Mouse (Mus musculus) C2C12 (cell line): ENCODE data around the gene Aff3. TPM values are rescaled to one million over a fixed set of nuclear protein-coding genes. Genes with fewer than 3 reads are reported as not detected.

ENCODE experiments used
- H3K27me3 ChIP-seq: one replicate; pipeline ENCODE4 v1.6.1; 2011; ENCODE audit not compliant: control insufficient read depth, insufficient read depth, insufficient read length
- H3K36me3 ChIP-seq: one replicate; pipeline ENCODE4 v1.6.1; 2011; ENCODE audit not compliant: control insufficient read depth, insufficient read depth
- H3K4me3 ChIP-seq: one replicate; pipeline ENCODE4 v1.5.1; 2011; ENCODE audit warnings: mild to moderate bottlenecking, control low read depth; ENCODE audit not compliant: poor library complexity, insufficient read depth, severe bottlenecking
- H3K79me2 ChIP-seq: one replicate; pipeline ENCODE4 v1.6.1; 2011; ENCODE audit not compliant: control insufficient read depth, insufficient read depth
- H3K79me3 ChIP-seq: one replicate; pipeline ENCODE4 v1.6.1; 2011; ENCODE audit warnings: low read depth, control low read depth
- H3ac ChIP-seq: one replicate; pipeline ENCODE3; 2011; ENCODE audit warnings: low read depth; ENCODE audit not compliant: control insufficient read depth, insufficient read length
- CEBPB ChIP-seq: IDR thresholded peaks from one replicate; pipeline ENCODE4 v1.6.1; 2011; ENCODE audit warnings: low read depth, mild to moderate bottlenecking, control low read depth, moderate library complexity
- CTCF ChIP-seq: IDR thresholded peaks from one replicate; pipeline ENCODE4 v1.5.1; 2011; ENCODE audit not compliant: control insufficient read depth, insufficient read depth, insufficient read length
- FOSL1 ChIP-seq: IDR thresholded peaks from one replicate; pipeline ENCODE4 v1.8.0; 2011; ENCODE audit warnings: mild to moderate bottlenecking, low read length; ENCODE audit not compliant: poor library complexity, insufficient read depth, severe bottlenecking
- MAX ChIP-seq: IDR thresholded peaks from one replicate; pipeline ENCODE4 v1.6.1; 2011; ENCODE audit warnings: mild to moderate bottlenecking, control low read depth
- MYOD1 ChIP-seq: IDR thresholded peaks from one replicate; pipeline ENCODE4 v1.6.1; 2011; ENCODE audit warnings: low read depth; ENCODE audit not compliant: control insufficient read depth, insufficient read length
- MYOG ChIP-seq: IDR thresholded peaks from one replicate; pipeline ENCODE4 v1.6.1; 2011; ENCODE audit not compliant: control insufficient read depth, insufficient read length; ENCODE audit errors: extremely low read depth
- USF1 ChIP-seq: IDR thresholded peaks from one replicate; pipeline ENCODE4 v1.6.1; 2011; ENCODE audit warnings: low read depth, mild to moderate bottlenecking, control low read depth, moderate library complexity
- polyA plus RNA-seq: library from polyadenylated mRNA; unstranded; fragments of >200 nt; fragmentation: generic; extraction: Trizol; gene quantifications from one replicate; pipeline ENCODE4 v1.2.1, GENCODE M21; 2012; ENCODE audit warnings: missing spikeins

Aff3 gene
- polyA plus RNA-seq, 1 experiment, result not detected

DNA sequence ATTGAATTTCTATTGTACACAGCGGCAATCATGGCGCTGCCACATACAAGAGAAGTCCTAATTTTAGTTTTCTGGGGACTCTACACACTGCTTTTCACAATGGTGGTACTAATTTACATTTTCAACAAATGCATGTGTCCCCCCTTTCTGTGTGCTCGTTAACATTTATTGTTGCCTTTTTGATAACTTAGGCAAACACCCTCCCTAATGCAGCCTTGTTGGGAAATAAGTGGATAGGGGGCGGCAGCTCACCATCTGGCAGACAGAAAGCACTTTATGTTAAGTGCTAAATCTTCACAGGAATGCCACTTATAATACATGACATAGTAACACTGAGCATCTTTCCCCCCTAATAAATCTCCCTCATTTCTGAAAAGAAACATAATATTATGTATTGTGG, 282.1 kb downstream of the Aff3 start:
- H3ac ChIP-seq, result no peak overlapping the region
- H3K36me3 ChIP-seq, result no peaks in the 10 kb centered on the region
- no peaks in the 10 kb centered on the region for H3K79me3 ChIP-seq
- H3K4me3 ChIP-seq, result no peak overlapping the region
- no peak for TF ChIP-seq CEBPB
- TF ChIP-seq MYOD1, result no peak
- TF ChIP-seq CTCF, result no peak
- H3K79me2 ChIP-seq, result no peaks in the 10 kb centered on the region
- H3K27me3 ChIP-seq, result peaks cover 6% of the 10 kb centered on the region

DNA sequence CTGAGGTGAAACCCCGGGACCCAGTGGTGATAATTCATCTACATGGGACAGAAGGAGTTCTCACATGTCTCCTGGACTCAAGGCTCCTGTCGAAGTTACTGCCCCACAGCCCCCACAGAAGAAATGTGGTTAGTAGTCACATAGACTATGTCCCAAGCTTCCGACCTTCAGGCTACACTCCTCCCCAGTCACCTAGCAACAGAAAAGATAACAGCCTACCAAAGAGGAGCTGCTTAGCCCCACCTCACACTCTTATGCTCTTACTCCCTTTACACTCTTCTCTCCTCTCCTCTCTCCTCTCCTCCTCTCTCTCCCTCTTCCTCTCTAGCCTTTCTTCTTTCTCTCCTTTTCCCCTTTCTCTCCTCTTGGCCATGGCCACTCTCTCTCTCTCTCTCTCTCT, 286.8 kb downstream of the Aff3 start:
- H3ac ChIP-seq, result no peak overlapping the region

DNA sequence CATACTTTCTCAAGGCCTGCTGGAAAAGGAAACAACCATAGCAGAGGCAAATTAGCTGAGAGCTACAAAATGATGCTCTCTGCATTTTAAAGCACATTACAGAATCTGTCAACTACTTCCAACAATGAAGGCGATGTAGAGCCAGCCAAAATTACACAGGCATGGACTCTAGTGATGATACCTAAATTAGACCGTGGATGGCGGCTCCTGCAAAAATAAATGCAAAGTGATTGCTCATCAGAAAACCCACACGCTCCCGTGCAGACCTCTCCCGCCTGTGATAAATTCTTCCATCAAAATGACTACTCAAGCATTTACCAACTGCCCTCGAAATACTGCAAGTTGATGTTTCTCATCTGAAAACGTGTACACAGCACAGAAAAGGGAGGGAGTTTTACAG, 295.6 kb downstream of the Aff3 start:
- H3ac ChIP-seq, result no peak overlapping the region
- peaks cover 4% of the 10 kb centered on the region for H3K27me3 ChIP-seq
- H3K79me2 ChIP-seq, result no peaks in the 10 kb centered on the region
- no peaks in the 10 kb centered on the region for H3K36me3 ChIP-seq
- no peaks in the 10 kb centered on the region for H3K79me3 ChIP-seq
- no peak overlapping the region for H3K4me3 ChIP-seq
- TF ChIP-seq FOSL1, result no peak
- TF ChIP-seq USF1, result no peak
- TF ChIP-seq MAX, result no peak
- TF ChIP-seq MYOD1, result no peak
- no peak for TF ChIP-seq CEBPB
- no peak for TF ChIP-seq CTCF
- no peak for TF ChIP-seq MYOG

More for the DNA sequence above, 286.8 kb downstream of the Aff3 start:
- TF ChIP-seq FOSL1 (no peak), MYOD1 (no peak), MYOG (no peak), CTCF (no peak), MAX (no peak), CEBPB (no peak), USF1 (no peak)
- H3K27me3 ChIP-seq, result peaks cover 4% of the 10 kb centered on the region
- H3K4me3 ChIP-seq, result no peak overlapping the region
- H3K79me2 ChIP-seq, result no peaks in the 10 kb centered on the region
- no peaks in the 10 kb centered on the region for H3K79me3 ChIP-seq
- no peaks in the 10 kb centered on the region for H3K36me3 ChIP-seq

DNA sequence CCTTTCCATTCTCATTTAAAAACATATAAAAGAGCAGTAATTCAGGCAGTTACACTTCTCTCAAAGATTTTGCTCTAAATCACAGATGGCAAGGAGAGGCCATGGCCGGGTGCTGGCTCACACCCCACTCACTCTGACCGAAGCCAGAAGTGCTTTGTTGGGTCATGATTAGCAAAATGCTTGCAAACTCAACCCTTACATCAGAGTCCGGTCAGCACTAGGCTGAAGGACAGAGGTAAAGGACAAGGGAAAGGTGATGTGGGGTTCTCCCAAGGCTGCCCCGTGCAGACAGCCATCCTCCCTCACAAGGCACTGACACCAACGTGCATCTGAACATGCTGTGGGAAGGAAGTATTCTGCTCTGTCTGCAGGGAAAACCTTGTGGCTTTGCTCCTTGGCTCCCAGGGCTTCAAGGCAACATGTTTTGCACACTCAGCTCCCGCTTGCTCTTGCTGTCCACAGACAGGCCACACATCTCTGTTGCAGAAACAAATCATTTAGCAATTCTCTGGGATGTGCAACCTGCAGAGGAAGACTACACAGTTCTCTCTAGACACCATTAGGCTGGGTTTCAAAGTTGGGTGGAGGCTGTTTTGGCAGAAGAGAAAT, 296.6 kb downstream of the Aff3 start:
- no peaks in the 10 kb centered on the region for H3K79me3 ChIP-seq
- H3K4me3 ChIP-seq, result no peak overlapping the region
- H3ac ChIP-seq, result no peak overlapping the region
- no peak for TF ChIP-seq CEBPB
- no peak for TF ChIP-seq USF1
- TF ChIP-seq MYOG, result no peak
- TF ChIP-seq CTCF, result no peak
- no peak for TF ChIP-seq FOSL1
- no peak for TF ChIP-seq MAX
- no peaks in the 10 kb centered on the region for H3K27me3 ChIP-seq
- H3K79me2 ChIP-seq, result no peaks in the 10 kb centered on the region
- H3K36me3 ChIP-seq, result no peaks in the 10 kb centered on the region

- Histone ChIP-seq H3K4me3 (no peak overlapping the region), H3K79me2 (no peaks in the 10 kb centered on the region), H3K79me3 (no peaks in the 10 kb centered on the region), H3K36me3 (no peaks in the 10 kb centered on the region), H3ac (no peak overlapping the region), H3K27me3 (no peaks in the 10 kb centered on the region)
- TF ChIP-seq MYOG (no peak), USF1 (no peak), MAX (no peak), FOSL1 (no peak), CTCF (no peak), MYOD1 (no peak), CEBPB (no peak)
Observed at GRCm38 (mm10) chr1:38367404-38368080, 297.2 kb downstream of the Aff3 start.

- Histone ChIP-seq H3ac (no peak overlapping the region), H3K79me2 (no peaks in the 10 kb centered on the region), H3K27me3 (peaks cover 6% of the 10 kb centered on the region), H3K36me3 (no peaks in the 10 kb centered on the region), H3K79me3 (no peaks in the 10 kb centered on the region), H3K4me3 (no peak overlapping the region)
- TF ChIP-seq FOSL1, result no peak
- TF ChIP-seq USF1, result no peak
- no peak for TF ChIP-seq MYOG
- TF ChIP-seq MYOD1, result no peak
- no peak for TF ChIP-seq CTCF
- TF ChIP-seq MAX, result no peak
- TF ChIP-seq CEBPB, result no peak
Observed at GRCm38 (mm10) chr1:38363856-38364255, 300.9 kb downstream of the Aff3 start.
